Mouse (Mus musculus): Measurements from ENCODE around the gene AI467606. TPM values are rescaled to one million over a fixed set of nuclear protein-coding genes. Genes with fewer than 3 reads are reported as not detected.

The AI467606 gene
- total RNA-seq, 1 experiment from 2014 or later, result 156 TPM

DNA sequence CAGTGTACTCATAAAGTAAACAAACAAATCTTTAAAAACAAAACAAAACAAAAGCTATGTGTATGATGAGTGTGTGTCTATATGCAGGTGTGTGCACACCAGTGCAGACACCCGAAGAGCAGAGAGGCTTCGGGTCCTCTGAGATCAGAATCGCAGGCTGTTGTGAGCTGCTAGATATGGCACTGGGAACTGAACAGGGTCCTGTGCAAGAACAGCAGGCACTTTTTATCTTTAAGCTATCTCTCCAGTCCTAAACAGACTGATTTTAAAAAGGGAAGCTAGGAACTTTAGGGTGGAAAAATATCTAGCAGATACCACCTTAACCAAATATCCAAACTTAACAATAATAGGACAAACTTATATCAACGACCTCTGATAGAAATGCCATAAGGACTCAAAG lies 51.5 kb downstream of the AI467606 start:
- ATAC-seq (ENCODE audit: extremely low read depth, insufficient number of reproducible peaks, low FRiP score, poor library complexity, severe bottlenecking), result no peak

Other genes with a start within 250 kb of the AI467606 start
- gene Doc2a, start 243.9 kb upstream of the AI467606 start, total RNA-seq (2017), result not detected in 2 replicates
- 37.7 and 46.2 TPM in 2 replicates for gene Hirip3, start 229.4 kb upstream of the AI467606 start, total RNA-seq (2017)
- gene Ino80e, start 229.0 kb upstream of the AI467606 start, total RNA-seq (2017), result 44.6 and 46.8 TPM in 2 replicates
- 73.7 and 93.1 TPM in 2 replicates for gene Taok2, start 206.7 kb upstream of the AI467606 start, total RNA-seq (2017)
- 32.3 and 32.6 TPM in 2 replicates for gene Tmem219, start 168.4 kb upstream of the AI467606 start, total RNA-seq (2017)
- gene Kctd13, start 162.5 kb upstream of the AI467606 start, total RNA-seq (2017), result 29.1 and 32.8 TPM in 2 replicates
- not detected in 2 replicates for gene Asphd1, start 141.8 kb upstream of the AI467606 start, total RNA-seq (2017)
- gene Sez6l2, start 140.8 kb upstream of the AI467606 start, total RNA-seq (2017), result 1.7 and 2.9 TPM in 2 replicates
- 59.1 and 66.1 TPM in 2 replicates for gene Cdipt, start 115.4 kb upstream of the AI467606 start, total RNA-seq (2017)
- 2.2 and 2.3 TPM in 2 replicates for gene Cdiptos, start 115.3 kb upstream of the AI467606 start, total RNA-seq (2017)
- 106 and 110 TPM in 2 replicates for gene Mvp, start 76.7 kb upstream of the AI467606 start, total RNA-seq (2017)
- 8.4 and 32.4 TPM in 2 replicates for gene Pagr1b, start 74.9 kb upstream of the AI467606 start, total RNA-seq (2017)
- 33.3 and 49.8 TPM in 2 replicates for gene Pagr1a, start 74.0 kb upstream of the AI467606 start, total RNA-seq (2017)
- 22.7 and 34.7 TPM in 2 replicates for gene Gm42742, start 70.3 kb upstream of the AI467606 start, total RNA-seq (2017)
- gene Prrt2, start 70.1 kb upstream of the AI467606 start, total RNA-seq (2017), result 2.6 TPM in 1 of 2 replicates, not detected in the other
- 49.3 and 57.7 TPM in 2 replicates for gene Maz, start 64.3 kb upstream of the AI467606 start, total RNA-seq (2017)
- 1.4 and 2.1 TPM in 2 replicates for gene Kif22, start 48.9 kb upstream of the AI467606 start, total RNA-seq (2017)
- 2.1 TPM in 1 of 2 replicates, not detected in the other for gene Zg16, start 4.0 kb upstream of the AI467606 start, total RNA-seq (2017)
- 1.4 and 3.8 TPM in 2 replicates for gene Qprt, start 30.9 kb downstream of the AI467606 start, total RNA-seq (2017)
- gene Spn, start 46.5 kb downstream of the AI467606 start, total RNA-seq (2017), result 66.1 and 71.7 TPM in 2 replicates
- gene Cd2bp2, start 104.7 kb downstream of the AI467606 start, total RNA-seq (2017), result 54.4 and 58.3 TPM in 2 replicates
- 92.2 and 99.7 TPM in 2 replicates for gene Tbc1d10b, start 117.1 kb downstream of the AI467606 start, total RNA-seq (2017)
- 8.6 and 10.9 TPM in 2 replicates for gene Mylpf, start 117.5 kb downstream of the AI467606 start, total RNA-seq (2017)
- 17.9 and 18.5 TPM in 2 replicates for gene Zfp553, start 141.7 kb downstream of the AI467606 start, total RNA-seq (2017)
- 189 and 198 TPM in 2 replicates for gene Sept1, start 141.8 kb downstream of the AI467606 start, total RNA-seq (2017)
- gene Zfp771, start 152.9 kb downstream of the AI467606 start, total RNA-seq (2017), result 6.1 and 7.4 TPM in 2 replicates
- 6.8 and 8.0 TPM in 2 replicates for gene Dctpp1, start 169.3 kb downstream of the AI467606 start, total RNA-seq (2017)
- gene Sephs2, start 182.7 kb downstream of the AI467606 start, total RNA-seq (2017), result 193 and 208 TPM in 2 replicates
- 144 and 148 TPM in 2 replicates for gene Itgal, start 204.9 kb downstream of the AI467606 start, total RNA-seq (2017)